Mouse (Mus musculus) heart, adult 11 months (tissue): ENCODE results near the gene Lgmn.
A peak's percentile ranks its signal among the peaks of the same experiment; 100 is the strongest.

Experiments
- DNase-seq: peaks from one replicate; pipeline ENCODE4 v3.0.0; 2022

The Lgmn gene

GRCm38 (mm10) chr12:102387219-102387917 lies 52.2 kb downstream of the Lgmn start:
- DNase-seq = peak; percentile 95

DNA sequence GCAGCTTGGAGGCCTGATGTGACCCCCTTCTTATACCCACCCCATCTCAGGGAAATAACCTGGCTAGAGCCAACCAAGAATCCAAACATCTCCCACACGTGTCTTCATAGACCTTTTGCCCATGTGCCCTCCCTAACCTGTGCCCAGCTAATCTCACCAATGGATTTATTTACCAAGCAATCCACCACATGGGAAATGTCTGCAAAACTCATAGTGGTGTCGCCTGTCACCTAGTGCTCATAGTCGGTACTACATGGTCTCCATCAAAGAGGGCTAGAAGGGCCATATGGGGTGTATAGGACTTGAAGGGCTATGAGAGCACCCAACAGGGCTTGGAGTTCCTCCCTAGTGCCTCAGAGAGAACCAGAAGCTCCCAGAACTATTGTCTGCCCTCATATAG lies 54.8 kb downstream of the Lgmn start:
- no peak for DNase-seq

DNA sequence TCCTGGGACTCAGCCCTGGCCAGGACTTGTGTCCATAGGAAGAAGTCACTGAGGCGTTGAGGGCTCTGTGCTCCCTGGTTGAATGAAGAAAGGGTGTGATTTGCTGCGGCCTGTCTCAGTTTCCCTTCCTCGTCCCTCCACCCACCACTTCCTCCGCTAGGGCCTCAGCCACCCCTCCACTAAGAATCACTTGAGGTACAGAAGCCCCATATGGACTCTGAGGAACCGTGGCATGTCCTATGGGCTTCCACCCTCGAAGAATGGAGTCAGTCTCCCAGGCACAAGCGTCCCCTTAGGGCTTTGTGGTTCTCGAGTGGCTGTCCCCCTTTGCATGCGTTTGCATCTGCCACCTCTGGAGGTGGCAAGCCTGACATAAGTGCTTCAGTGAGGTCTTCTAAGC lies 56.3 kb downstream of the Lgmn start:
- DNase-seq = peak; percentile 87

- peak; percentile 82 for DNase-seq
These were observed 57.4 kb downstream of the Lgmn start for GRCm38 (mm10) chr12:102382180-102382579.

GRCm38 (mm10) chr12:102372322-102372721 lies 67.3 kb downstream of the Lgmn start:
- DNase-seq = peak; percentile 79

- peak; percentile 63 for DNase-seq
These were observed 68.6 kb downstream of the Lgmn start for GRCm38 (mm10) chr12:102370931-102371500.

GRCm38 (mm10) chr12:102369488-102370235 lies 70.0 kb downstream of the Lgmn start:
- peak; percentile 90 for DNase-seq

GRCm38 (mm10) chr12:102368556-102368955 lies 71.1 kb downstream of the Lgmn start:
- DNase-seq = peak; percentile 90

DNA sequence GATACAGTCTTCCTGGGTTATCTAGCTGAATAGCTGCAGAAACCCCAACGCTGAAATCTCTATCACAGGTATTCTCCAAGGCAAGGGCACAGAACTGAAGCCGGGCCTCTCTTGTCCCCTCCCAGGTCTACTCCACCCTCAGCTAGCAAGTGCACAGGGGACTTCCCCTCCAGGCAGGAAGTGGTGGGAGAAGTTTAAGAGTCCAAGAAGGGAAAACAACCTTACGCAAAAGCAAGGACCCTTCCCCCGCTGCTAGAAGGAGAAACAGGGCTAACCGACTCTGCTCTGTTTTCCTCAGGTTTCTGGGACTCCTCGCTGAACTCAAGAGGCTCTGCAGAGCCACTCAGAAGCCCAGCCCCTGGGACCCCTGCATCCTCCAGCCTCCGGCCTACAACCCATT lies 71.5 kb downstream of the Lgmn start:
- DNase-seq = no peak

- DNase-seq = peak; percentile 89
These were observed 72.5 kb downstream of the Lgmn start for GRCm38 (mm10) chr12:102367075-102367474.

GRCm38 (mm10) chr12:102366126-102366816 lies 73.3 kb downstream of the Lgmn start:
- peak; percentile 91 for DNase-seq

- DNase-seq = no peak
These were observed 74.6 kb downstream of the Lgmn start for GRCm38 (mm10) chr12:102365016-102365415.

- peak; percentile 94 for DNase-seq
These were observed 78.1 kb downstream of the Lgmn start for GRCm38 (mm10) chr12:102361189-102362161.

DNA sequence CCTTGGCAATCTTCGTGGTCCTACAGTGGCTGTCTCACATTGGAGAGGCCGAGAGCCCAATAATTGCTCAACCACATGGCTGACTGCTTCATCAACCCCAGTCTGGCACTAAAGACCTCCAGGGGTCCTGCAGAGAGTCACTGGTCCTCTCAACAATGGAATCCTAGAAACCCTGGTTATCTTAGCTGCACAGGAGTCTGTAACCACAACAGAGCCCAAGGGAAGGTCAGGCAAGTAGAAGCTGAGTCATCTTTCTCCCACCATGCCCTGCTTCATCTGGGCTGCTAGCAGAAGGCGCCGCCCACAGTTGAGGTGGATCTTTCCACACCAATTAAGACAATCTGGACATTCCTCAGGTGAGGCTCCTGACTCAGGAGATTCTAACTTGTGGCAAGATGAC lies 80.2 kb downstream of the Lgmn start:
- no peak for DNase-seq

- DNase-seq = no peak
These were observed 82.8 kb downstream of the Lgmn start for GRCm38 (mm10) chr12:102356781-102357180.

DNA sequence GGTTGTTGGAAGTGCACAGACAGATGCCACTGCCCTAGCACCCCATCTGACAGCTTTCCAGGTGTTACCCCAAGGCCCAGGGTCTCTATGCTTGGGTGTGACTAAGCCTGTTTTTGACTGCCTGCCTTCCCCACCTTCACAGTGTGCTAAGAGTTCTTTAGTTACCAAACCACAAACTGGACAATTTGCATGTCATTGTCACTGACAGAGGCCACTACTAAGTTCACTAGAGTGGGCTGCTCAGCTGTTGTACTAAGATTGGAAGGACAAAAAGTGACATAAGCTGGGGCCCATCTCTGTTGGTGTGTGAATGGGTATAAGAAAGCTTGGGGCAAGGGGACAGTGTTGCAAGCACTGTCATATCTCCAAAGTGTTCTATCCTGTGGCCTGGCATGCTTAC lies 83.8 kb downstream of the Lgmn start:
- DNase-seq = no peak

DNA sequence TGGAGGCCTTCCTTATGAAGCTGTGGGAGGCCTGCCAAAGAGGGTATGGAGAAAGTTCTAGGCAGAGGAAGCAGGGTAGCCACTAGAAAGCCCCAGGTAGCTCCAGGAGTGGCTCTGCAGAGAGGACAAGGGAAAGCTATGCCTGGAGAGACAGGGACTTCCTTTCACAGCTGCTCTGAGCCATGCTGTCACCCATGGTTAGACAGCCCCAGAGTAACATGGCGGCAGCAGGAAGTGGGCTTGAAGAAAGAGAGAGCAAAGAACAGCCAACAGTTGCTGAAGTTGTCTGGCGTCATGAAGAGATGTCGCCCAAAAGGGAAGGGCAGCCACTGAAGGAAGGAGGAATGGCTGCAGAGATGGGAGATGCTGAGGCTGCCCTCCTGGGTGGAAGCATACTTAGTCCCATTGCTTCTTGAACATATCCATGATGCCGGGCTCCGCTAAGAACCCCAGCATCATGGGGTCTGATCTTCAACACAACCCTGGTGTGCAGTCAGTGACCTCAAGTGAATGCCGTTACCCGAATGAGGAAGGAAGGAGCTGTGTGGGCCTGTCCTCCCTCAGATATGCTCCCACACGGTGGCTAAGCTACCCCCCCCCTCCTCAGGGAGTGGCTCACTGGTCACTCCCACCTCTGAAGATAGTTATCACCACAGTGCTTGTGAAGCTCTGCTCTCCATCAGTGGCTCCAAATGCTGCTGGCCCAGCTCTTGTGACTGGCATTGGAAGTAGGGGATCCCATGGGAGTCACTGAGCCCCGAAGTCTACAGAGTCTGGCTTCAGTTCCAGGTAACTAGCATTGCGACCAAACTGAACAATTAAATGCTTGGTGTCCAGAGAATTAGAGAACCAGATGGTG lies 85.3 kb downstream of the Lgmn start:
- peak; percentile 93 for DNase-seq

DNA sequence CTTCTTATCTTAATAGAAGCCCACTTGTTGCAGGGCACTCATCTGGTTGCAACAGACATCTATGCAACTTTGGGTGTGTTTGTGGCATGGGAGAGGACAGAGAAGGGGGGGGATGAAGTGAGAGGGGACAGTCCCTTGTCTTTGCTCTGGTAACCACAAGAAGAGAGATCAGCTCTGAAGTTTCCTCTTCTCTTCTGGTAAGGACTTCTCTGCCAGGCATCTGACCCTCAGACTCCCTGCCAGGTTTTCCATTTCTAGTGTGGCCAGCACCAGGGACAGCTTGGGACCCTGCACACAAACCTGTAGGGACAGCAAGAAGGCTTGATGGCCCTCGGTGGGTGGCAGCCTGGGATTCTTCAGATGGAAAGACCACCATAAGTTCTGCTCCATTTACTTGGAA lies 88.6 kb downstream of the Lgmn start:
- no peak for DNase-seq

DNA sequence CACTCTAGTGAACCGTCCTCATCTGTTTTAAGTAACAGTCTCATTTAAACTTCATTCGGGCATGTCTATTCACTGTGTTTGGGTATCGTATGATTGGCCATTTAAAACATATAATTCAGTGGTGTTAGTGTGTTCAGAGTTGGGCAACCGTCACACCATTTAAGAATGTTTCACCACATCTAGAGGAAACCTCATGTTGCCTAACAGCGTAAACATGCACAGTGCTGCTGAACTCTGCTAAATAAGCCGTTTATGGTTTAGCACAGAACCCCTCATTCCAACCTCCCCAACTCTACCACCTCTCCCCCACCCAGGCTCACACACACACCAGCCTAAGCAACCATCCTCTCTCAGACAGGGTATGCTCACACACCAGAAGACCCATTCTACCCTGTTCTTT lies 91.2 kb downstream of the Lgmn start:
- no peak for DNase-seq

DNA sequence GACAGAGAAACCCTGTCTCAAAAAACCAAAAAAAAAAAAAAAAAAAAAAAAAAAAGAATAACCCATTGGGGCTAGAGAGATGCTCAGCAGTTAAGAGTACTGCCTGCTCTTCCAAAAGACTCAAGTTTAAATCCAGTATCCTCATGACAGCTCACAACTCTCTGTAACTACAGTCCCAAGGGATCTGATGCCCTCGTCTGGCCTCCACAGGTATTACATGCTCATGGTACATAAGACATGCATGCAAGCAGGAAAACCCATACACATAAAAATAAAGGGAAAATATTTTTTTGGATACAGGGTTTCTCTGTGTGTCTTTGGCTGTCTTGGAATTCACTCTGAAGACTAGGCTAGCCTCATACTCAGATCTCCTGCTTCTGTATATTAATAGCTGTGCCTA lies 93.1 kb downstream of the Lgmn start:
- no peak for DNase-seq
